Mouse (Mus musculus): ENCODE measurements at regions not wholly inside any gene's neighbourhood (a gene's known extent, or its start where the extent isn't known, plus 50 kb on each side); places are given as distances from the start of the nearest gene placed in this dataset.
A peak's percentile ranks its signal among the peaks of the same experiment; 100 is the strongest.

- no peak for DNase-seq (ENCODE audit: low spot score in 2 of 2)
Measured at GRCm38 (mm10) chr12:107723062-107723859, 234.8 kb downstream of the 3110018I06Rik start.

DNA sequence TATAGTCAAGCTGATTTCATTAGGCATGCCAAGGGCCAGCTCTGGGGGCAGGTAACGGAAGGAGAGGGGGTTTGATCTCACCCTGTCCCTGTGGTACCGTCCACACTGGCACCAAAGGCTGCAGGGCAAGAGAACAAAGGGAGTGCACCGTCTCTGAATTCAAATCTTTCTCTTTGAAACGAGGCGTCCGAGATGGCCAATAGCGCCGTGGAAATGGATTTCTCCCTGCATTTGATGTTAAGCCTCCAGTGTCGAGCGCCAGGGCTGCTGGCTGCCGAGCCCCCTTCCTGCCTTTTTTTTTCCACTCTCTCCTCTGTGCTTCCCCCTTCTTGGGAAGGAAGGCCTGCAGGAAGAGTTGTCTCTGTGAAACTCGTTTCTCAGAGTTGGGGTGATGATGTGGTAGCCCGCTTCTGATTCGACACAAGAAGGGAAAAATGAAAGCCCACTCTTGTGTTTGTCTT lies 235.5 kb downstream of the 3110018I06Rik start:
- no peak for DNase-seq (ENCODE audit: low spot score in 2 of 2)

- no peak for DNase-seq (ENCODE audit: low spot score in 2 of 2)
Measured at GRCm38 (mm10) chr12:107724467-107724866, 236.0 kb downstream of the 3110018I06Rik start.

DNA sequence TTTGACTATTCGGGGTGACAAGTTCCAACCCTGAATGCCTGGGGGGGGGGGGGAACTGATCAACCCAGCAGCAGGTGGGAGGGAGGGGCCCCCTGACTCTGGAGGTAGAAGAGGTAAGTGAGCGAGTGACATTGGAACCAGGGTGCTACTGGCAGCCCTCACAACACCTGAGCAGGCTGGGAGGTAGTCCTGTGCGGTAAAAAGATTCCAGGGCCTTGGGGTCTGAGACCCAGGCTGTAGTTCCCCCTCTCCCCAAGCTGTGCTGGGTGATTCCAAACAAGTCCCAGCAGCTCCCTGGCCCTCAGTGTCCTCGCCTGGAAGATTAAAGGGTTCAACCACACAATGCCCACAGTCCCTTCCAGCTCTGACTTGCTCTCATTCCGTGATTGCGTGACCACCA lies 240.4 kb downstream of the 3110018I06Rik start:
- DNase-seq (ENCODE audit: low spot score in 2 of 2): no peak

DNA sequence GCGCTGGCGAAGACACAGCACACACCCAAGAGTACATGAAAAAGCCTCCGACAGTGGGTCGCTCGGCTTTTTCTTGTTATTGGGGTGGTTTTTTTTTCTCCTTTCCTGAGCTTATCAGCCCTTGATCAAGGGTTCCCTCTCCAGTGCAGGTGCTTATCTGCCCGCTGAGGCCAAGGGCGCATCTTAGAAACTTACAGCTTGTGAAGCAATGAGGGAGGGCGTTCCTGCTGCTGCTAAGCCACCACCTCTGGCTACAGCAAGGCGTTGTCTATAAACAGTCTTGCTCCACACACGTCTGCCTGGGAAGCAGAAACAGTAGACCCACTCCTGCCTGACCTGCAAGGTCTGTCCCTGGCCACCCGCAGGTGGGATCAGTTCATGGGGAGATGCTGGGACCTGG lies 240.9 kb downstream of the 3110018I06Rik start:
- no peak for DNase-seq (ENCODE audit: low spot score in 2 of 2)

DNA sequence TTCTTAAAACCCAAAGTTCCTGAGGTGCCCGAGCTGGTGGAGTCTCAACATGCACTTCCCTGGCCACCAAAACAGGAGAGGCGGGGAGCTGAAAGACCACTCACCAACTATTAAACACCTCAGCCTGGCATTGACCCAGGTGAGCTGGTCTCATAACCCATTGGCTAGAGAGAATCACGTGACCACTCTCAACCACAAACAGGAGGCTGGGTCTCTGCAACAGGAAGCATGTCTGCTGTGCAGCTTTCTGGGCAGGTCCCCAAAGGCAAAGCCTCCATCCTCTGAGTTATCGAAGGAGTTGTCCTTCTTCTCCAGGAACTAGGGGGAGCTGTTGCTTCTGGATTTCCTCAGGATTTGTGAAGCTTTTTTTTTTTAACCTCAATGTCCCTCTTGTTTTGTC lies 242.5 kb downstream of the 3110018I06Rik start:
- no peak for DNase-seq (ENCODE audit: low spot score in 2 of 2)

DNA sequence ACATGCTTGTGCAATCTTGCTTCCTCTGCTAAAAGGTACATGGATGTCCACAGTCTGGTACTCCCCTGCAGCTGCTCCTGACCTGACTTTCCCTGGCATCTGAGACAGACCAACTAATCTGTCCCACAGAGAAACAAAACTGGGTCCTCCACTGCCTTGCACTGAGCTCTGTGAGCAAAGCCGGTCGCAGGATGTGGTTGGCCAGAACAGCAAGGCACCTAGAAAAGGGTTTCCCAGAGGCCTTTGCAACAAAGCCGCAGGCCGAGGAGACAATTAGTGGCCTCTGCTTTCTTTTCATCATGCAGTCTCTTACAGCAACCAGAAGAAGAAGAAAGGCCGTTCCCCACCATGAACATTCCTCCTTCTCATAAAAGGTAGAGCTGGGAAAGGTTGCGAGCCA lies 246.1 kb downstream of the 3110018I06Rik start:
- DNase-seq (ENCODE audit: low spot score in 2 of 2): no peak

GRCm38 (mm10) chr12:107742641-107743040 lies 254.2 kb downstream of the 3110018I06Rik start:
- DNase-seq (ENCODE audit: low spot score in 2 of 2): no peak

GRCm38 (mm10) chr12:107744822-107745221 lies 256.4 kb downstream of the 3110018I06Rik start:
- DNase-seq (ENCODE audit: low spot score in 2 of 2): peak; percentile 13 to 30

DNA sequence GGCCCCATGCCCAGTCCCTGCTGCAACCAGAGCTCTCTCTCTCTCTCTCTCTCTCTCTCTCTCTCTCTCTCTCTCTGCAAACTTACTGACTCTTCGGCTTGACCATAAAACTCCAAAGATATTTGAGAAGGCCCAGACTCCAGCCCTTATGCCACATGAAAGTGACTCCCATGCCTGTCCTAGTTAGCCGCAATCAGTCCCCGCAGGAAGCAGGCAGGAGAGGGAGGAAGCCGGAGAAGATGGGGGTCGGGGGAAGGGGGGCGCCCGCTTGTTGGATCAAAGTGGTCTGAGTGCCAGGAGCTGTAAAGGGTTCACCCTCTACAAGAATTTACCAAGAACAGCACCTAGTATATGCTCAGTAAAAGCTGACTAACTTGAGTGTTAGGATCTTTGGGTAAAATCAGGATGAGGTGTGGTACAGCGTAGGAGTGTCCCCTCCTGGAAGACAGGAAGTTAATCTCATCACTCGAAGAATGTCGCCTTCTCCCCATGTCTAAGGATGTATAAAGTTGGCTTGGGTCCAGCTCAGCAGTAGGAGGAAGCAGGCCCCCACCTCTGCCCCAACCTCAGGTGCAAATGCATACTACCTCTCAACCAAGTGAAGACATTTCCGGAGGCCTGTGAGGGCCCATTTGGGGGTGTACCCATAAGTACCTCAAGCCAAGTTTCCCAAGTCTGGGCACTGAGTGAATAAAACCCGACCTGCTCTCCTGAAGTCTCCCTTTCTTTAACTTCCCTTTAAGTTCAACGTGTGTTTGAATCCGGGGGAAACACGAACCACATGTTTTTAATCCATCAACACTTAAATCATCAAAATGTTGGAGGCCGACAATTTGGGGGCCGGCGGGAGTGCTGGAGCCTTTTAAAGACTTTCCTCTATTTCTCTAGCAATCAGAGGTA lies 254.7 kb downstream of the Bcl11b start:
- no peak for DNase-seq (ENCODE audit: low spot score in 2 of 2)

- DNase-seq (ENCODE audit: low spot score in 2 of 2): peak; percentile 24 to 26
Measured at GRCm38 (mm10) chr12:107749381-107750085, 253.9 kb downstream of the Bcl11b start.

- no peak for DNase-seq (ENCODE audit: low spot score in 2 of 2)
Measured at GRCm38 (mm10) chr12:107750285-107750927, 253.0 kb downstream of the Bcl11b start.

GRCm38 (mm10) chr12:107752126-107752525 lies 251.3 kb downstream of the Bcl11b start:
- DNase-seq (ENCODE audit: low spot score in 2 of 2): no peak

- DNase-seq (ENCODE audit: low spot score in 2 of 2): no peak
Measured at GRCm38 (mm10) chr12:107752587-107752986, 250.8 kb downstream of the Bcl11b start.

GRCm38 (mm10) chr12:107753022-107753421 lies 250.4 kb downstream of the Bcl11b start:
- DNase-seq (ENCODE audit: low spot score in 2 of 2): no peak

DNA sequence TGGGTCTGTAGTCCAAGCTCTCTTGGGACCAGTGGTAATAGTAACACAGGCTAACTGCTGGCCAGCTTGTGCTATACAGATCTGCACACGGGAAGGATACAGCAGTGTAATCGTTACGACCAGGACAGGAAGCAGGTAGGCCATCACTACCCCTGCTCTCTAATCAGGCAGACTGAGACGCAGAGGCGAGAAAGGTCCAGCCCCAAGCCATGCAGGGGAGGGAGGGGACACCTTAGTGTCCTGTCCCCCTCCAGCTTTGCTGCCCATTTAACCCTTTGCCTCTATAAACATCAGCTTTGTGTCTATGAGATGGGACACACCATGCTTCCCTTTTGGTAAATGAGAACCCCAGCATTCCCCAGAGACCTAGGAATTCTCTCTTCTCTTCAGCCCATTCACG lies 249.9 kb downstream of the Bcl11b start:
- no peak for DNase-seq (ENCODE audit: low spot score in 2 of 2)

DNA sequence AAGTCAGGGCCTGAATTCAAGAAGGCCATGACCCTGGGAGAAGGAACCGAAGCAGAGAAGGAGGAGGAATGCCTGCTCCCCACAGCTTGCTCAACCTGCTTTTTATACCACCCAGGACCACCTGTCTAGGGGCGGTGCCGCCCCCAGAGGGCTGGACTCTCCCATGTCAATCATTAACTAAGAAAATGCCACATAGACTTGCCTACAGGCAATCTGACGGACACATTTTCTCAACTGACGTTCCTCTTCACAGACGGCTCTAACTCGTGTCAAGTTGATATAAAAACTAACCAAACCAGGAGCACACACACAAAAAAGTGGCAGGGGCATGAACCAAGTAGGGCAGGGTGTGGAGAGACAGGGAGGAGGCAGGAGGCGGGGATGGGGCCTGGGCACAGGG lies 248.5 kb downstream of the Bcl11b start:
- DNase-seq (ENCODE audit: low spot score in 2 of 2): no peak

DNA sequence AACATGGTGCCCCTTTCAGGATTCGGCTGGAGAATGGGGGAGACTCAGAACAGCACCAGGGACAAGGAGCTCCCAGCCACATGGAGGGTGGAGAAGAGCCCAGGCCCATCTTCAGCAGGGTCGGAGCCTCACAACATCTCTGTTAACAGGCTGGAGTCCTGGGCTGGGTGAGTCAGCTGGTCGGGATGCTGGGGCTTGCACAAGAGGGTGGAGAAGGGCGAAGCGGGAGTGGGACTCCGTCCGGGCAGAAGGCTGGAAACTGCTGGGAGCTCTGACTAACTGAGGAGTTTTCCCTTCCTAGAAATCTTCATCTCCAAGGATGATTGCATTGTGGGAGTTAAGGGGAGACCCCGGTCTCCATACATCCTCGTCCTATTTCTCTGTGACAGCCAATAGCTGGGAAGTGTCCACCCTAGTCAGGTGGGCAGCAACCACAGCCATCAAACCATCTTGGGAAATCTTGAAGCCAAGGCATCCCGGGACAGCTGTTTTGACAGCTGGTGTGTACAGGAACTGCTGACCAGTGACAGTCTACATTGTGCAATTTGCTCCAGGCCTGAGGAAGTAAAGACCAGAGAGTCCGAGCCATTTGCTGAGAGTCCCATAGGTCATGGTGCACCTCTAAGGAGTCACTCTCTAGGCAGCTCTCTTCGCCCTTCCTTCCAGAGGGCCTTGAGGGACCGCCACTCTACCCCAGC lies 247.4 kb downstream of the Bcl11b start:
- no peak for DNase-seq (ENCODE audit: low spot score in 2 of 2)

DNA sequence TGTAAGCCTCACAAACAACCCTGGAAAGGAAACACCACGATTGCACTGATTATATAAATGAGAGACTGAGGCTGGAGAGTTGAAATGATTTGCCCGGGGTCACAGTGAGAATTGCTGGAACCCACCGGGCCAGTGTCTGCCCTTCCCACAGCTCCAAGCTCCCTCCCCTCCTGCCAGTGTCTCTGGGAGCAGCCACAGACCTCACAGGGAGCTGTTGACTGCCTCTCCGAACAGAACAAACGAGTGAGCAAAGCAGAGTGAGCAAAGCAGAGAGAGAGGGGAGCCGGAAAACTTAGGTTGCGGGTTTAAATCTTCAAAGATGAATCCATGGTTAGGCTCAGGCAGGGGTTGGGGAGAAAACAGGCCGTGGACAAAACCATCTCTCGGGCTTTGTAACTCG lies 246.2 kb downstream of the Bcl11b start:
- no peak for DNase-seq (ENCODE audit: low spot score in 2 of 2)

DNA sequence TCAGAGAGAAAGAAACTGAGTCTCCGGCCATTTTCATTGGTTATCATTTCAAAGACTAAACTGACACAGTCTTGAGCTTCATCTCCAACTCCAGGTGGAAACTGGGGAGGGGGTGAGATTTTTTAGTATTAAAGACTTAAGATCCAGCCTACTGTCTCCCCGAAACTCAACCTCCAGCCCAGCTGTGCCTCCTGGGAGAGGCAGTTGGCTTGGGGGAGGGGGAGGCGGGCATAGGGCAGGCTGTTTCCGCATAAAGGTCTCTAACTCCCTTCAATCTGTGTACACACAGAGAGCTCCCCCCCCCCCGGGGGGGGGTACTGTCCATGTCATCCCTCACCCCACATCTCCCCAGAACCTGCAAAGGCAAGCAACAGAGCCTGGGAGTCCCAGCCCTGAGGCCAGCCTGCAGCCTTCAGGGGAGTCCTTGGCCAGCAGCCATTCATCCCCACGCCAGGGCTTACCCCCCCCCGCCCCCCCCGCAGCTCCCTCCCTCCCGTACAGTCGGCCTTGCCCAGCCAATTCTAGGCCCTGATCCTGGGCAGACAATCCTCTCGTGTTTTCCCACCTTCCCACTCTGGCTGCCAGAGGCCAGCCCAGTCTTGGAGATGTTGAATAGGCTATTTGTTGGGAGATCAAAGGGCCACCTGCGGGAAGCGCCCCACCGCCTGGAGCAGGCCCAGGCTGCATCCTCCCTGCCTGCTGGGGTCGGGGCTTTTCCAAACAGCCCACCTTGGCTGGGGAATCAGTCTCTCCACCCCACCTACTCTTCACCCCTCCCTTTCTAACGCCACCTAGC lies 245.2 kb downstream of the Bcl11b start:
- no peak for DNase-seq (ENCODE audit: low spot score in 2 of 2)
